Mouse (Mus musculus) layer of hippocampus, adult 11-12 months (tissue): ENCODE data around the gene Tmod1.
A peak's percentile ranks its signal among the peaks of the same experiment; 100 is the strongest.

Experiments
- DNase-seq: peaks from one replicate; pipeline ENCODE4 v3.0.0; 2022; ENCODE audit warnings: low spot score

Gene Tmod1

GRCm38 (mm10) chr4:46053323-46054107 lies 14.8 kb downstream of the Tmod1 start:
- DNase-seq, result no peak

GRCm38 (mm10) chr4:46056163-46056562 lies 17.4 kb downstream of the Tmod1 start:
- DNase-seq, result no peak

DNA sequence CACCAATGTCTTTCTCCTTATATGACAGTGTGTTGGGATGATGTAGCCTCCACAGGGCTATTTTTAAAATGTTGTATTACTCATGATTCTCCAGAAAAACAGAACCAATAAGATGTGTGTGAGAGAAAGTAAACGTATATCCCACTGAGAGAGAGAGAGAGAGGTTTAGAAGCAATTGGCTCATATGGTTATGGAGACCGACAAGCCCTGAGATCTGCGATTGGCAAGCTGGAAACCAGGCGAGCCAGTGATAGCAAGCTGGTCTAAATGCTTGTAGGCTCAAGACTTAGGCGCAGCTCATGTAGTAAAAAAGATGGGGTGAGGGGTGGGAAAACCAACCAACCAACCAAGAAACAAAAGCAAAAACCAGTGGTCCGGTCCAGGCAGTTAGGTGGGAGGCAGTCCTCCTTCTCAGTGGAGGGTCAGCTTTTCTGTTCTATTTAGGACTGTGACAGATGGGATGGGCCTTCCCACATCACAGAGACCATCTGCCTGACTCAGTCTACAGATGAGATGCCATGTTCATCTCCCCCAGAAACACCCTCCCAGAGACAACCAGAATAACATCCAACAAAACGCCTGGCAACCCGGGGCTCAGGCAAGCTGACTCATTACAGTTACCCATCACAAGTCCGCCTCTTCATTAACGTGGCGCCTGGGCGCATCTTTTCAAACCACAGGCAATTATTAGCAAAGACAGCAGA lies 22.7 kb downstream of the Tmod1 start:
- DNase-seq, result peak; percentile 89

DNA sequence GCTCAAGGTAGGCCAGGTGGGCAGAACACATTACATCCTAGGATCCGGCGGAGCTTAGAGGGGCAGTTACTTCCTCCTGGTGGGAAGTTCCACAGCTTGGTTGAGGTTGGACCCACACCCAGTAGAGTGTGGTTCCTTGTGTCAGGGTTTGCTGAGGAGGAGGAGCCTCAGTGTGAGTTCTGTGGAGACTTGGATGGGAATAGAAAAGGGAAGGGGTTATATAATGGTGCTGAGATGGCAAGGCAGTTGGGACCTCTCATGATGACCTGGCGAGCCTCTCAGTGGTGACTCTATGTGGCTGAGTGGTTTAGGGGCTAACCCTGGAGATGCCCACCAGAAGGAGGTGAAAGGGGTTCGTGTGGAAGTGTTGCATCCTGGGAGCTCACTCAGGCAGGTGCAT lies 25.1 kb downstream of the Tmod1 start:
- no peak for DNase-seq

DNA sequence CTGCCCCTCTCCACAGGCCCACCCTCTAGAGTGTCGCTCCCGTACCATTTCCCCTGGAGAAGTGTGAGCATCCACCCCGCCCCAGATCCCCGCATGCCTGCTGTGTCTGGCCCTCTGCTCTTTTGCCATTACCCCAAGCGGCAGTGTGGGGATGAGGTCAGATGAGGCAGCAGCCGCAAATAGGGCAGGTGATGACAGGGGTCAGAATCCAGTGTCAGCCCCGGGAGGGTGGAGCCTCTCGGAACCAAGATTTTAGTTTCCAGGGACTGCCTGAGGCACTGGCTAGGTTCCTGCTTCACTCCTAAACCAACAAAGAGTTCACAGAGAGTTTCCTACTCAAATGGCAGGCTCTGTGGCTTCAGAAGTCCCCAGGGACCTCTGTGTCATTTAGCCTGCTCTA lies 25.5 kb downstream of the Tmod1 start:
- no peak for DNase-seq

GRCm38 (mm10) chr4:46064961-46065360 lies 26.2 kb downstream of the Tmod1 start:
- no peak for DNase-seq

- no peak for DNase-seq
These were observed 27.1 kb downstream of the Tmod1 start for GRCm38 (mm10) chr4:46065695-46066340.

DNA sequence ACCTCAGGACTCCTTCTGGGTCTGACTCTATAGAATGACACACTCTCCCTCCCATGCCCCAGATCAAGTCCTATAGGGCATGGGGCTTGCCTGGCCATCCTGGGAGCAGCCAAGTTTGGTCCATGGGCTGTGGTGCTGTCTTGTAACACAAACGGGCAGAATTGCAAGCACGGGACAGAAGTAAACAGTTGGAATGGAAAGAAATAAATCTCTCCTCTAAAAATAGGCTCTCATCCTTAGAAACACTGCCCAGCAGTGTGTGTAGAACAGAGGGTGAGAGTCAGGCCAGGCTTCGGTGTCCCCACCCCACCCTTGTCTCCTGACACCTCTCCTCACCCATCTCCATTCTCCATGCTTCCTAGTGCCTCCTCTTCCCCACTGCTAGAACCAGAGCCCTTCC lies 29.3 kb downstream of the Tmod1 start:
- DNase-seq, result no peak

DNA sequence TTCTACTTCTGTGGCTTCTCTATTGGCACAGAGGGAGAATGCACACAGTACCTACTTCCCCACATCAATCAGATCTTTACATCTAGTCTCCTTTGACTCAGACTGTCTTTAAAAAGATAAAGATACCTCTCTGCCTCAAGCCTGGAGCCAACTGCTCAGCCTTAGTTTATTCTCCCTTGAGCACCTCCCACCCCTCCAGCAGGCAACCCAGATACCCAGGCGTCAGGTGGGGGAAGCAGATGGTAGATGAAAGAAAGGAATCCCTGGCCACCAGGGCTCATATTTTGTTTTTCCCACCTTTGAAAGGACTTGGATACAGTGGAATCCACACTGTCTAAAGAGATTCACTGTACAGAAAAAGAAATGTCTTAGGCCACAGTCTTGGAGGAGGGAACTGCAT lies 29.8 kb downstream of the Tmod1 start:
- no peak for DNase-seq

DNA sequence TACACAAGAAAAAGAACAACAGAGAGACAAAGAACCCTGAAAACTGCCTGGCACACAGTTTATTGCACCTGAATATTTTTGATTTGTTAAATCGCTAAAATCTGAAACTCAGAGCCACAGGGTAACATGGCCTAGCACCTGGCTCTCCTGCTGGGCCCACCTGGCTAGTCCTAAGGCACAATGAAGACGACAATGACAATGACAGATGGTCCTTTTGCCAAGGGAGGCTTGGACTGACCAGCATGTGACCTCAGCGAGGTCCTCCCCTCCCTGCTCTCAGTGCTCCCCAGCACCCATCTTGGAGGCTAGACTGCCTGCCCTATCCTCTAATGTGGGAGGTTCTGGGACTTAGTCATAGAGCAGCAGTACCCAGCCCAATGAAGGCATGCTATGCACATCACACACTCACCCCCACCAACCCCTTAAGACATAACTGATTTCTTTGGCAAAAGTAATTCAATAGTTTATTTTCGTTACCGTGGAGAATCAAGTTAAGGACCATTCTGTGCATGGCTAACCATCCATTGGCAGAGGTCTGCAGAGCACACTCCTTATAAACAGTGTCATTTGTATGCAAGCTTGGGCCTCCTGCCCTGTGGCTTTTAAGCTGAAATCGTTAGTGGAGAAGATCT lies 31.2 kb downstream of the Tmod1 start:
- DNase-seq, result no peak

- DNase-seq, result no peak
These were observed 33.9 kb downstream of the Tmod1 start for GRCm38 (mm10) chr4:46072631-46073030.

- DNase-seq, result no peak
These were observed 35.0 kb downstream of the Tmod1 start for GRCm38 (mm10) chr4:46073736-46074135.

- no peak for DNase-seq
These were observed 36.9 kb downstream of the Tmod1 start for GRCm38 (mm10) chr4:46075664-46076063.

- DNase-seq, result no peak
These were observed 38.2 kb downstream of the Tmod1 start for GRCm38 (mm10) chr4:46076892-46077291.

DNA sequence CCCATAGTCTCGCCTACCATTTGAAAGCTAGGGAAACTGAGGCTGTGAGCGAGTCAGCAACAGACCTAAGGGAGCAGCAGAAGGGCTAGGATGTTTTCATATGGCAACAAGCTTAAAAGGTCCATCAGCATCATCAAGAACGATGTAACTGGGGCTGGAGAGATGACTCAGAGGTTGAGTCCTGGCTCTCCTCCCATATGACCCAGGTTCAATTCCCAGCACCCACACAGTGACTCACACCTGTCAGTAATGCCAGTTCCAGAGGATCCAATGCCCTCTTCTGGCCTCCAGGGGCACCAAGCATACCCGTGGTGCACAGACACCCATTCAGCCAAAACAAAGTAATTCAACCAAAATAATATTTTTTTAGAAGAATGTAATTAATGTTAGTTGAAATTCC lies 41.5 kb downstream of the Tmod1 start:
- DNase-seq, result no peak

DNA sequence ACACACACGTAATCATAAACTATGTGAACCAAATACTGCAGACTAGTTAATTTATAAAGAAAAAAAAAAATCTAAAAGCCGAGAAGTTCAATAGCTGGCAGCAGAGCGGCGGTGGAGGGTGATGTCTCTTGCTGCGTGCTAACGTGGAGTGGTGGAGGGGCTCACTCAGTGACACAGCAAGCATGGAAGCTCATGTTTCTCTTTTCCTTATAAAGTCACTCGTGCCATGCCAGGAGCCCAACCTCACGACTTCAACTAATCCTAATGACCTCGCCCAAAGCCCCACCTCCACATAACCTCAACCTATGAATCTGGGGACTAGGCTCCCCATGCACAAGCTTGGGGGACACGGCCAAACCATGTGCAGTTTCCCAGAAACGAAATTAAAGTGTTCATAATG lies 43.8 kb downstream of the Tmod1 start:
- no peak for DNase-seq

DNA sequence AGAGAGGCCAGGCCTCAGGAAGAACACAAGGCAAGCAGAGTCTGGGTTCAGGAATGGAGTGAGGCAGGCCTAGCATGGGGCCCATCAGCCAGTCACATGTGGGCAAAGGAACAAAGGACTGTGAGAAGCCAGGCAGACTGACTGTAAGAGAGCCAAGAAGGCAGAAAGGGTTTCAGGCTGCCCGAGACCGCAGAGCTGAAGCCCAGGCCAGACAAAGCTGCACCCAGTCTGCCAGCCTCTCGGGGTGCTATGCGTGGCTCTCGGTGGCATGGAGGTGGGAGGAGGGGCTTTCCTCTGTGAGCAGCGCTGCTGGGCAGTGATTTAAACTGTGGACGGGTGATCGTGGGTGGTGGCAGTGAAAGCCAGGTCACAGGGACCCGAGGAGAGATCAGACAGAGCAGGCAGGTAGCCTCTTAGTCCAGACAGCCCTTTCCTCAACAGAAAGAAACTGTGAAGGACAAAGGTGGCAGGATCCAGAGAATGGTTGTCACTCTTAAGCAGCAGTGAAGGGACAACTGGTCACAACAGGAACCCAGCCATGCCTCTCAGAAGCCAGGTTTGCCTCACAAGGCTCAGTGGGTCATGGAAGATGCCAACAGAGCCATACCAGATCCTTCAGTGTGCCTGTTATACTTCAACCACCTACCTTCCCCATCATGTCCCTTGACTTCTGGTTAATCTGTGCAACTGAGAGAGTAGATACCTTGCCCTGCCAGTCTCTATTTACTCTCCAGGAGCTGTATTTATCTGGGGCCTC lies 45.9 kb downstream of the Tmod1 start:
- DNase-seq, result no peak

DNA sequence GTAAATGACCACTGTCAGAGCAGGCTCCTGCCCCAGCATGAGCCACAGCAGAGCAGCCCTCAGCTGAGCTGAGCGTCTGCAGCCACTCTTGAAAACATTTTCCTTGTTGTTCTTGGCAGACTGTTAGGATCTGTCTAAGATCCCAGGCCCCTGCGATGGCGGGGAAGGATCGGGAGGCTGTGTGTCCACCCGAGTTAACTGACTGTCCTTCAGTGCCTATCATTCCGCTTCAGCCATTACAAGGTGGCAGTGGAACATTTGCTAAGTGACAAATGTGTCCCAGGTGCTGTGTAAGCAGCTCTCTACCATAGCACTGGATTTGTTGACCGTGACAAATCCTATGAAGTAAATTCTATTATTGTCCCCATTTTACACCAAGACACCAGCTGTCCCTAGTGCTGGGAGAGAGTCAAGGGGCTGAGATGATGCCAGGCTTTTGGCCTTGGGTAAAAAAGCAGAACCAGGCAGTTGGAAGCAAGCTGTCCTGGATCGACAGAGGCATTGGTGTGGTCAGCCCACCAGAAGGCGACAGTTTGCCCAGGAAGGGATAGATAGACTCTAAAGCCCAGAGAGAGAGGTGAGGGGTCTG lies 46.6 kb downstream of the Tmod1 start:
- no peak for DNase-seq

GRCm38 (mm10) chr4:46086718-46087426 lies 48.1 kb downstream of the Tmod1 start:
- DNase-seq, result peak; percentile 49

DNA sequence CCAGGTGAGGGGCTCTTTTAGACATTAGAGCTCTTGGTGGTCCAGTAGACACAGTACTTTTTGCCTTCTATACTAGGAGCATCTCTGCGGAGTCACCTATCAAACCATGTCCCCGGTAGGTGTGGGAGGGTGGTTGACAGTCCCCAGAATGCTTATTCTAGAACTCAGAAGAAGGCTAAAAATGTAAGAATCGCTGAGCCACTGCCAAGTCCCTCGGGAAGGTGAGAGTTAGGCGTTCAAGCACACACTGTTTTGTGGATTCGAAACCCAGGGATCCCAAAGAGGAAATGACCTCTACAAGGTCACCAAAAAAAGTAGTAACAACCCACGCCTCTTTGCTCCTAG lies 48.7 kb downstream of the Tmod1 start:
- no peak for DNase-seq

GRCm38 (mm10) chr4:46087852-46088251 lies 49.1 kb downstream of the Tmod1 start:
- peak; percentile 75 for DNase-seq
